Mouse (Mus musculus) heart, embryonic 13.5 days (tissue): Measurements from ENCODE around the gene Gse1. TPM values are rescaled to one million over a fixed set of nuclear protein-coding genes. Genes with fewer than 3 reads are reported as not detected.

ENCODE experiments used
- ATAC-seq: fragments of 200-750 bp; cut with Nextera tagmentation; 2 replicates; pipeline ENCODE4 v1.8.0; 2017; ENCODE audit warnings: moderate TSS enrichment; ENCODE audit not compliant: insufficient number of reproducible peaks, low FRiP score, low TSS enrichment; ENCODE audit errors: extremely low read depth
- H3K27ac ChIP-seq: fragments of 300-500 bp; sonication (generic); replicated peaks from 2 replicates; pipeline ENCODE4 v1.5.1; 2015; ENCODE audit warnings: moderate library complexity, mild to moderate bottlenecking, inconsistent platforms
- H3K27me3 ChIP-seq: fragments of 300-500 bp; sonication (generic); replicated peaks from 2 replicates; pipeline ENCODE4 v1.6.1; 2015; ENCODE audit warnings: mild to moderate bottlenecking, inconsistent platforms
- H3K36me3 ChIP-seq: fragments of 300-500 bp; sonication (generic); 2 replicates; pipeline ENCODE4 v1.6.1; 2015; ENCODE audit warnings: mild to moderate bottlenecking, inconsistent platforms
- H3K4me1 ChIP-seq: fragments of 300-500 bp; sonication (generic); 2 replicates; pipeline ENCODE4 v1.6.1; 2015; ENCODE audit warnings: inconsistent platforms
- H3K4me2 ChIP-seq: fragments of 300-500 bp; sonication (generic); 2 replicates; pipeline ENCODE4 v1.6.1; 2015; ENCODE audit warnings: inconsistent platforms, mild to moderate bottlenecking, moderate library complexity
- H3K4me3 ChIP-seq: fragments of 300-500 bp; sonication (generic); 2 replicates; pipeline ENCODE4 v1.5.1; 2015; ENCODE audit warnings: moderate library complexity, mild to moderate bottlenecking, inconsistent platforms
- H3K9ac ChIP-seq: fragments of 300-500 bp; sonication (generic); 2 replicates; pipeline ENCODE4 v1.6.1; 2015; ENCODE audit warnings: inconsistent platforms, mild to moderate bottlenecking, moderate library complexity
- H3K9me3 ChIP-seq: fragments of 300-500 bp; sonication (generic); 2 replicates; pipeline ENCODE4 v1.6.1; 2016; ENCODE audit warnings: inconsistent platforms
- WGBS: fragments of 180-500 bp; shearing (Covaris S2); methylation state at CpG from one replicate; pipeline ENCODE4 v1.1.7; 2015; ENCODE audit warnings: mixed read lengths; 5-methylcytosine and 5-hydroxymethylcytosine counted together
- microRNA-seq: library from miRNA; unstranded; fragments of <30 nt; microRNA quantifications from one replicate; pipeline ENCODE4, GENCODE M21; 2016
- polyA plus RNA-seq: library from polyadenylated mRNA; unstranded; fragments of >200 nt; fragmentation: Nextera tagmentation; extraction: Ambion mirVana; gene quantifications from 2 replicates; pipeline ENCODE4 v1.2.1, GENCODE M21; 2015

Gene Gse1
- polyA plus RNA-seq, 1 experiment from 2014 or later = 8.5 TPM

- no peaks in the 10 kb centered on the region for H3K36me3 ChIP-seq
- no peaks in the 10 kb centered on the region for H3K9me3 ChIP-seq
- ATAC-seq = no peak
- H3K9ac ChIP-seq = no peak overlapping the region
- 58% methylated on average over 2 of the region's 2 CpGs for WGBS
- H3K4me3 ChIP-seq = no peak overlapping the region
- no peak overlapping the region for H3K4me2 ChIP-seq
- H3K27me3 ChIP-seq = no peaks in the 10 kb centered on the region
- peaks cover 33% of the 10 kb centered on the region for H3K4me1 ChIP-seq
- no peak overlapping the region for H3K27ac ChIP-seq
Measured at GRCm38 (mm10) chr8:120623608-120624007, 395.4 kb downstream of the Gse1 start.

GRCm38 (mm10) chr8:120626461-120626860 is 398.2 kb downstream of the Gse1 start:
- Histone ChIP-seq H3K27ac (no peak overlapping the region), H3K9me3 (no peaks in the 10 kb centered on the region), H3K4me3 (no peak overlapping the region), H3K4me2 (no peak overlapping the region), H3K4me1 (peaks cover 24% of the 10 kb centered on the region), H3K36me3 (no peaks in the 10 kb centered on the region), H3K9ac (no peak overlapping the region), H3K27me3 (no peaks in the 10 kb centered on the region; the same call in 1 of the 2 replicates)
- WGBS = 62% methylated on average over 11 of the region's 11 CpGs
- no peak for ATAC-seq

GRCm38 (mm10) chr8:120627298-120627697 is 399.0 kb downstream of the Gse1 start:
- Histone ChIP-seq H3K27me3 (no peaks in the 10 kb centered on the region; the same call in 1 of the 2 replicates), H3K27ac (no peak overlapping the region), H3K4me2 (no peak overlapping the region), H3K9me3 (no peaks in the 10 kb centered on the region), H3K4me3 (no peak overlapping the region), H3K9ac (no peak overlapping the region), H3K4me1 (peaks cover 18% of the 10 kb centered on the region), H3K36me3 (no peaks in the 10 kb centered on the region)
- WGBS = 78% methylated on average over 5 of the region's 5 CpGs
- ATAC-seq = no peak

GRCm38 (mm10) chr8:120630031-120630430 is 401.8 kb downstream of the Gse1 start:
- 36% methylated on average over 5 of the region's 5 CpGs for WGBS
- H3K4me3 ChIP-seq = no peak overlapping the region
- H3K27me3 ChIP-seq = peaks cover 24% of the 10 kb centered on the region
- no peak overlapping the region for H3K4me2 ChIP-seq
- no peak for ATAC-seq
- no peak overlapping the region for H3K9ac ChIP-seq
- no peak overlapping the region for H3K27ac ChIP-seq
- peaks cover 25% of the 10 kb centered on the region for H3K4me1 ChIP-seq
- no peaks in the 10 kb centered on the region for H3K9me3 ChIP-seq
- H3K36me3 ChIP-seq = no peaks in the 10 kb centered on the region

GRCm38 (mm10) chr8:120630848-120631247 is 402.6 kb downstream of the Gse1 start:
- Histone ChIP-seq H3K36me3 (no peaks in the 10 kb centered on the region), H3K4me3 (no peak overlapping the region), H3K27me3 (peaks cover 30% of the 10 kb centered on the region), H3K4me2 (no peak overlapping the region), H3K4me1 (peaks cover 25% of the 10 kb centered on the region), H3K9ac (no peak overlapping the region), H3K27ac (no peak overlapping the region), H3K9me3 (no peaks in the 10 kb centered on the region)
- 38% methylated on average over 6 of the region's 6 CpGs for WGBS
- ATAC-seq = no peak

Small RNA genes lying within 50 kb of the gene (microRNA-seq; reads per million reads assigned to microRNA genes)
- gene Gm22715 = not detected
- not detected for gene Mir7687

Other genes with a start within 250 kb of the Gse1 start
- 3.9 and 4.1 TPM in 2 replicates for gene Crispld2, start 236.0 kb upstream of the Gse1 start, polyA plus RNA-seq
- 29.2 and 31.0 TPM in 2 replicates for gene Zdhhc7, start 127.0 kb upstream of the Gse1 start, polyA plus RNA-seq
- gene 6430548M08Rik, start 114.3 kb upstream of the Gse1 start, polyA plus RNA-seq = 8.2 and 10.6 TPM in 2 replicates
- gene Fam92b, start 51.0 kb upstream of the Gse1 start, polyA plus RNA-seq = not detected in 2 replicates